In genomic region chr4:117230331-117230730, GRCm38 (mm10) we compare ENCODE assay signal across 11 mouse cellular contexts. TPM values are rescaled to one million over a fixed set of nuclear protein-coding genes. Genes with fewer than 3 reads are reported as not detected.
DNase-seq lines count a peak whose midpoint lies in the region; ATAC-seq and TF ChIP-seq lines count a peak whose summit lies in the region.
"Had no signal": no experiment of that assay in that cellular context is flagged by ENCODE, and none has a peak within 500 bp of the region (broad histone marks: within the 10 kb centered on the region; RNA-seq: fewer than 3 reads in every experiment).

No protein-coding gene starts in this region.

- TF ChIP-seq CTCF in testis, adult 2 months (IDR thresholded peaks at IDR 0.05; ENCODE audit: control insufficient read depth, insufficient read depth, insufficient replicate concordance, low read depth, low read length), result peak; percentile 63; the same call in 1 of the 2 replicates
- peak; percentile 64; the same call in 1 of the 2 replicates for TF ChIP-seq CTCF in small intestine, adult 2 months (IDR thresholded peaks at IDR 0.05; ENCODE audit: extremely low read depth, insufficient read length, insufficient replicate concordance, low read depth, low read length)

- no peaks in the 10 kb centered on the region for H3K36me3 ChIP-seq in hindbrain, embryonic 11.5 days (ENCODE audit: control insufficient read depth, insufficient read depth, low read length)
- no peaks in the 10 kb centered on the region for H3K36me3 ChIP-seq in hindbrain, embryonic 14.5 days (replicated peaks; ENCODE audit: control insufficient read depth, insufficient read depth)
- no peaks in the 10 kb centered on the region; the same call in 1 of the 2 replicates for H3K36me3 ChIP-seq in testis, adult 2 months (ENCODE audit: control insufficient read depth, insufficient read depth, low read length)
- no peaks in the 10 kb centered on the region for H3K36me3 ChIP-seq in small intestine, adult 2 months (ENCODE audit: control insufficient read depth, insufficient read depth, low read length)

- no peak overlapping the region for H3K4me3 ChIP-seq in hindbrain, embryonic 11.5 days (ENCODE audit: low read depth, low read length)
- H3K4me3 ChIP-seq in hindbrain, embryonic 14.5 days (replicated peaks; ENCODE audit: low read length), result no peak overlapping the region
- no peak overlapping the region for H3K4me3 ChIP-seq in testis, adult 2 months (ENCODE audit: control insufficient read depth, low read depth, low read length)
- no peak overlapping the region for H3K4me3 ChIP-seq in small intestine, adult 2 months (ENCODE audit: low read depth, low read length)

- WGBS in hindbrain, embryonic 11.5 days, result 50% methylated on average over 10 of the region's 10 CpGs
- WGBS in hindbrain, embryonic 14.5 days, result 49% methylated on average over 10 of the region's 10 CpGs
- WGBS in small intestine, adult 2 months, result 72% methylated on average over 10 of the region's 10 CpGs

- no peaks in the 10 kb centered on the region for H3K9me3 ChIP-seq in hindbrain, embryonic 11.5 days (ENCODE audit: control insufficient read depth, low read length)
- H3K9me3 ChIP-seq in hindbrain, embryonic 14.5 days (ENCODE audit: control insufficient read depth, low read length), result no peaks in the 10 kb centered on the region

- no peak overlapping the region for H3K4me2 ChIP-seq in hindbrain, embryonic 11.5 days (replicated peaks; ENCODE audit: low read depth, low read length)
- H3K4me2 ChIP-seq in hindbrain, embryonic 14.5 days (replicated peaks), result no peak overlapping the region

- DNase-seq in hindbrain, embryonic 11.5 days (ENCODE audit: low spot score), result peak; percentile 38
- no peak for DNase-seq in hindbrain, embryonic 14.5 days (ENCODE audit: low spot score)
- DNase-seq in testis, postnatal 10 days (ENCODE audit: low spot score), result no peak
- peak; percentile 25 for DNase-seq in c-Kit-positive CD71-positive TER-119-negative erythroid progenitor cells, embryonic 14.5 days (ENCODE audit: low read depth)
- DNase-seq in spleen, adult 18-20 months, result no peak
- DNase-seq in thymus, adult 18-20 months, result no peak
- DNase-seq: kidney, postnatal 14 days had no signal

- H3K9ac ChIP-seq in hindbrain, embryonic 11.5 days (ENCODE audit: low read depth, low read length), result no peak overlapping the region
- H3K9ac ChIP-seq in hindbrain, embryonic 14.5 days, result no peak overlapping the region

- no peak for ATAC-seq in hindbrain, embryonic 11.5 days (ENCODE audit: low FRiP score)
- ATAC-seq in hindbrain, embryonic 14.5 days (ENCODE audit: low FRiP score), result no peak

- no peak for TF ChIP-seq POLR2A in testis, adult 2 months (IDR thresholded peaks at IDR 0.05; ENCODE audit: control insufficient read depth, low read depth, low read length)
- TF ChIP-seq POLR2A in small intestine, adult 2 months (IDR thresholded peaks at IDR 0.05; ENCODE audit: low read depth, low read length), result no peak

- no peak overlapping the region for H3K27ac ChIP-seq in hindbrain, embryonic 11.5 days (ENCODE audit: low read depth, low read length)
- no peak overlapping the region for H3K27ac ChIP-seq in hindbrain, embryonic 14.5 days
- H3K27ac ChIP-seq in testis, adult 2 months (ENCODE audit: control insufficient read depth, insufficient read depth, low read depth, low read length), result no peak overlapping the region
- no peak overlapping the region for H3K27ac ChIP-seq in small intestine, adult 2 months (ENCODE audit: insufficient read depth, low read depth, low read length)
- H3K27ac ChIP-seq: macrophage had no signal

- no peaks in the 10 kb centered on the region for H3K27me3 ChIP-seq in hindbrain, embryonic 11.5 days (ENCODE audit: control insufficient read depth, insufficient read depth, low read length)
- H3K27me3 ChIP-seq in hindbrain, embryonic 14.5 days (ENCODE audit: control insufficient read depth, insufficient read depth, low read length), result no peaks in the 10 kb centered on the region
- no peaks in the 10 kb centered on the region for H3K27me3 ChIP-seq in testis, adult 2 months (ENCODE audit: control insufficient read depth, insufficient read depth, low read length)
- H3K27me3 ChIP-seq in small intestine, adult 2 months (ENCODE audit: control insufficient read depth, insufficient read depth, low read length), result no peaks in the 10 kb centered on the region

- H3K4me1 ChIP-seq in hindbrain, embryonic 11.5 days (replicated peaks; ENCODE audit: control insufficient read depth, insufficient read depth, low read length), result no peaks in the 10 kb centered on the region
- H3K4me1 ChIP-seq in hindbrain, embryonic 14.5 days (replicated peaks; ENCODE audit: control insufficient read depth, insufficient read depth, low read length), result no peaks in the 10 kb centered on the region
- no peaks in the 10 kb centered on the region for H3K4me1 ChIP-seq in testis, adult 2 months (ENCODE audit: control insufficient read depth, insufficient read depth, low read length)
- peaks cover 5% of the 10 kb centered on the region; the same call in 1 of the 2 replicates for H3K4me1 ChIP-seq in small intestine, adult 2 months (ENCODE audit: control insufficient read depth, insufficient read depth, insufficient read length, low read length)

RNA-seq across cellular contexts. Expression of gene Tmem53, which starts 21.4 kb away (rescaled TPM):
- 11.4 and 13.1 TPM in 2 replicates for polyA plus RNA-seq in hindbrain, embryonic 11.5 days (2014; fragmentation: Nextera tagmentation; extraction: Ambion mirVana)
- polyA plus RNA-seq in hindbrain, embryonic 14.5 days (2014; fragmentation: Nextera tagmentation; extraction: Ambion mirVana), result 10.0 and 11.6 TPM in 2 replicates
- 999 and 1,059 TPM in 2 replicates for polyA plus RNA-seq in testis, adult 2 months (2012; rRNA removed)
- 13.7 and 19.0 TPM in 2 replicates for polyA plus RNA-seq in small intestine, adult 2 months (2012; rRNA removed)

RNA-seq across cellular contexts. Expression of gene Armh1, which starts 21.6 kb away (rescaled TPM):
- 0.53 TPM in 1 of 2 replicates, not detected in the other for polyA plus RNA-seq in hindbrain, embryonic 11.5 days (2014; fragmentation: Nextera tagmentation; extraction: Ambion mirVana)
- polyA plus RNA-seq in hindbrain, embryonic 14.5 days (2014; fragmentation: Nextera tagmentation; extraction: Ambion mirVana), result 1.2 and 1.3 TPM in 2 replicates
- 154 and 162 TPM in 2 replicates for polyA plus RNA-seq in testis, adult 2 months (2012; rRNA removed)
- not detected in 2 replicates for polyA plus RNA-seq in small intestine, adult 2 months (2012; rRNA removed)
- polyA plus RNA-seq: macrophage; neural tube, embryonic 11.5 days had no signal

RNA-seq across cellular contexts. Expression of gene Kif2c, which starts 47.9 kb away (rescaled TPM):
- polyA plus RNA-seq in hindbrain, embryonic 11.5 days (2014; fragmentation: Nextera tagmentation; extraction: Ambion mirVana), result 77.5 and 86.2 TPM in 2 replicates
- 8.6 and 10.3 TPM in 2 replicates for polyA plus RNA-seq in hindbrain, embryonic 14.5 days (2014; fragmentation: Nextera tagmentation; extraction: Ambion mirVana)
- polyA plus RNA-seq in testis, adult 2 months (2012; rRNA removed), result 307 and 325 TPM in 2 replicates
- 0.81 and 2.8 TPM in 2 replicates for polyA plus RNA-seq in small intestine, adult 2 months (2012; rRNA removed)

Comparison
In these comparisons a context has a peak if more than half of its experiments do, and no peak if none do; other contexts are left out.
1. DNase-seq: peak in hindbrain, embryonic 11.5 days (single experiment) and c-Kit-positive CD71-positive TER-119-negative erythroid progenitor cells, embryonic 14.5 days (single experiment); none in hindbrain, embryonic 14.5 days (single experiment), testis, postnatal 10 days (single experiment), spleen, adult 18-20 months (0 of 2) and thymus, adult 18-20 months (0 of 2).
2. RNA of gene Tmem53, which starts 21.4 kb away (polyA plus RNA-seq): 999 to 1,059 TPM in testis, adult 2 months; 13.7 to 19.0 TPM in small intestine, adult 2 months, 11.4 to 13.1 TPM in hindbrain, embryonic 11.5 days and 10.0 to 11.6 TPM in hindbrain, embryonic 14.5 days; every median in the first group is over 10 times any median in the second.
3. RNA of gene Armh1, which starts 21.6 kb away (polyA plus RNA-seq): 154 to 162 TPM in testis, adult 2 months; 1.2 to 1.3 TPM in hindbrain, embryonic 14.5 days, 0.53 TPM in hindbrain, embryonic 11.5 days and not detected in small intestine, adult 2 months; every median in the first group is over 10 times any median in the second.